Mouse (Mus musculus) cerebellum, adult 2 months (tissue): ENCODE results near the gene Rrp36.

Experiments
- CTCF ChIP-seq: fragments of 200-500 bp; IDR thresholded peaks from 2 replicates; pipeline ENCODE4 v1.5.1; 2011; ENCODE audit warnings: low read depth, mild to moderate bottlenecking, control low read depth, low read length, moderate library complexity, borderline replicate concordance; ENCODE audit not compliant: insufficient read depth
- POLR2A ChIP-seq: fragments of 200-500 bp; IDR thresholded peaks from 2 replicates; pipeline ENCODE4 v1.6.1; 2011; ENCODE audit warnings: low read length, control low read depth, borderline replicate concordance; ENCODE audit not compliant: insufficient read depth

DNA sequence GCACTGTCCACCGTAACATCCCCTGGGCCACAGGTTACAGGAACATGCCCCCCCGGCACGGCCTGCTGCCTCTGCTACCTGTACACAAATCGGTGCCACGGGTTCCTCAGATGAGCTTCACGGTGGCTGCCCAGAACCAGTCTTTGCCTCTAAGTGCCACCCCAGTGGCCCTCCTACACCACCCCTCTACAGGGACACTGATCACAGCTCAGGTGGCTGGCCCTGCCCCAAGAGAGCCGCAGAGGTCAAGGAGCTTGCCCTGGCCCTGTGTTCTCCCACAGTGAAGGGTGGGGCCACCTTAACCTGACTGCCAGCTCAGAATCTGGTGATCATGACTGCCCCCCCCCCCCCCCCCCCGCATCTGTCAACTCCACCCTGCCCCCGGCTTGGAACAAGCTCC is 4.3 kb upstream of the Rrp36 start, which contains the start of gene Mea1:
- TF ChIP-seq CTCF (no peak), POLR2A (no peak)
